Mouse (Mus musculus) midbrain, embryonic 14.5 days (tissue): ENCODE measurements at regions not wholly inside any gene's neighbourhood (a gene's known extent, or its start where the extent isn't known, plus 50 kb on each side); places are given as distances from the start of the nearest gene placed in this dataset.

Source experiments
- ATAC-seq: fragments of 200-750 bp; cut with Nextera tagmentation; 2 replicates; pipeline ENCODE4 v1.8.0; 2017; ENCODE audit warnings: moderate number of reproducible peaks, moderate library complexity; ENCODE audit not compliant: low FRiP score, low TSS enrichment
- DNase-seq: peaks from one replicate; pipeline ENCODE4 v3.0.0-alpha.2; 2015
- H3K27ac ChIP-seq: fragments of 300-500 bp; sonication (generic); replicated peaks from 2 replicates; pipeline ENCODE4 v1.5.1; 2014; ENCODE audit warnings: mild to moderate bottlenecking, low read depth, low read length, moderate library complexity
- H3K27me3 ChIP-seq: fragments of 300-500 bp; sonication (generic); 2 replicates; pipeline ENCODE4 v1.6.1; 2014; ENCODE audit warnings: low read length, control low read depth, mixed read lengths; ENCODE audit not compliant: control insufficient read depth, insufficient read depth
- H3K36me3 ChIP-seq: fragments of 300-500 bp; sonication (generic); 2 replicates; pipeline ENCODE4 v1.6.1; 2014; ENCODE audit warnings: low read length, control low read depth; ENCODE audit not compliant: control insufficient read depth, insufficient read depth
- H3K4me1 ChIP-seq: fragments of 300-500 bp; sonication (generic); 2 replicates; pipeline ENCODE4 v1.6.1; 2014; ENCODE audit warnings: mild to moderate bottlenecking, antibody characterized with exemption, low read length, control low read depth; ENCODE audit not compliant: control insufficient read depth, insufficient read depth
- H3K4me2 ChIP-seq: fragments of 300-500 bp; sonication (generic); 2 replicates; pipeline ENCODE4 v1.6.1; 2014; ENCODE audit warnings: mild to moderate bottlenecking, low read length, moderate library complexity
- H3K4me3 ChIP-seq: fragments of 300-500 bp; sonication (generic); replicated peaks from 2 replicates; pipeline ENCODE4 v1.5.1; 2014; ENCODE audit warnings: low read depth, low read length
- H3K9ac ChIP-seq: fragments of 300-500 bp; sonication (generic); replicated peaks from 2 replicates; pipeline ENCODE4 v1.6.1; 2014; ENCODE audit warnings: mild to moderate bottlenecking, low read length, moderate library complexity
- H3K9me3 ChIP-seq: fragments of 300-500 bp; sonication (generic); 2 replicates; pipeline ENCODE4 v1.6.1; 2016; ENCODE audit warnings: low read length, control low read depth, mixed read lengths; ENCODE audit not compliant: control insufficient read depth
- WGBS: fragments of 180-500 bp; shearing (Covaris S2); extraction: QIAGEN DNeasy Blood & Tissue Kit; methylation state at CpG from one replicate; pipeline ENCODE4 v1.1.7; 2014; 5-methylcytosine and 5-hydroxymethylcytosine counted together

GRCm38 (mm10) chr9:86160316-86160715, 304.4 kb downstream of the Ube2cbp start:
- ATAC-seq (no peak), DNase-seq (no peak)
- 91% methylated on average over 1 of the region's 1 CpGs for WGBS
- no peaks in the 10 kb centered on the region for H3K27me3 ChIP-seq
- H3K36me3 ChIP-seq, result no peaks in the 10 kb centered on the region
- H3K4me1 ChIP-seq, result no peaks in the 10 kb centered on the region
- H3K4me3 ChIP-seq, result no peak overlapping the region
- H3K27ac ChIP-seq, result no peak overlapping the region
- H3K9me3 ChIP-seq, result no peaks in the 10 kb centered on the region
- no peak overlapping the region for H3K9ac ChIP-seq
- no peak overlapping the region for H3K4me2 ChIP-seq

GRCm38 (mm10) chr9:86166362-86167067, 298.2 kb downstream of the Ube2cbp start:
- DNase-seq (no peak), ATAC-seq (no peak)
- H3K9ac ChIP-seq, result no peak overlapping the region
- H3K27ac ChIP-seq, result no peak overlapping the region
- no peaks in the 10 kb centered on the region for H3K4me1 ChIP-seq
- H3K4me3 ChIP-seq, result no peak overlapping the region
- 50% methylated on average over 3 of the region's 3 CpGs for WGBS
- H3K36me3 ChIP-seq, result no peaks in the 10 kb centered on the region
- no peaks in the 10 kb centered on the region for H3K27me3 ChIP-seq
- H3K4me2 ChIP-seq, result no peak overlapping the region
- H3K9me3 ChIP-seq, result no peaks in the 10 kb centered on the region

GRCm38 (mm10) chr9:86170756-86171155, 294.0 kb downstream of the Ube2cbp start:
- Histone ChIP-seq H3K27ac (no peak overlapping the region), H3K27me3 (no peaks in the 10 kb centered on the region), H3K4me1 (no peaks in the 10 kb centered on the region), H3K4me2 (no peak overlapping the region), H3K9ac (no peak overlapping the region), H3K4me3 (no peak overlapping the region), H3K9me3 (no peaks in the 10 kb centered on the region), H3K36me3 (no peaks in the 10 kb centered on the region)
- ATAC-seq (no peak), DNase-seq (no peak)
- 85% methylated on average over 2 of the region's 2 CpGs for WGBS

- no peaks in the 10 kb centered on the region for H3K27me3 ChIP-seq
- ATAC-seq, result peak; percentile 62
- H3K36me3 ChIP-seq, result no peaks in the 10 kb centered on the region
- DNase-seq, result peak; percentile 59
- no peak overlapping the region for H3K27ac ChIP-seq
- no peaks in the 10 kb centered on the region for H3K9me3 ChIP-seq
- H3K9ac ChIP-seq, result no peak overlapping the region
- peaks cover 11% of the 10 kb centered on the region for H3K4me1 ChIP-seq
- WGBS, result 12% methylated on average over 11 of the region's 11 CpGs
- H3K4me2 ChIP-seq, result peak overlapping the region; percentile 6; the same call in 1 of the 2 replicates
- no peak overlapping the region for H3K4me3 ChIP-seq
Measured at GRCm38 (mm10) chr9:86186751-86187747, 277.7 kb downstream of the Ube2cbp start.

- Histone ChIP-seq H3K9me3 (no peaks in the 10 kb centered on the region), H3K27me3 (no peaks in the 10 kb centered on the region), H3K36me3 (no peaks in the 10 kb centered on the region), H3K4me3 (no peak overlapping the region), H3K9ac (no peak overlapping the region), H3K4me2 (no peak overlapping the region), H3K4me1 (peaks cover 11% of the 10 kb centered on the region), H3K27ac (no peak overlapping the region)
- 1% methylated on average over 2 of the region's 2 CpGs for WGBS
- ATAC-seq (no peak; the same call in 1 of the 2 replicates), DNase-seq (peak; percentile 19)
Measured at GRCm38 (mm10) chr9:86188873-86189272, 275.9 kb downstream of the Ube2cbp start.

GRCm38 (mm10) chr9:86205041-86205440, 259.7 kb downstream of the Ube2cbp start:
- ATAC-seq (no peak), DNase-seq (no peak)
- H3K4me1 ChIP-seq, result no peaks in the 10 kb centered on the region
- no peak overlapping the region for H3K9ac ChIP-seq
- H3K4me2 ChIP-seq, result no peak overlapping the region
- no peak overlapping the region for H3K4me3 ChIP-seq
- no peak overlapping the region for H3K27ac ChIP-seq
- no peaks in the 10 kb centered on the region for H3K9me3 ChIP-seq
- no peaks in the 10 kb centered on the region for H3K36me3 ChIP-seq
- H3K27me3 ChIP-seq, result no peaks in the 10 kb centered on the region
- 74% methylated on average over 3 of the region's 3 CpGs for WGBS

- WGBS, result 88% methylated on average over 5 of the region's 5 CpGs
- H3K9ac ChIP-seq, result no peak overlapping the region
- no peak for ATAC-seq
- no peak overlapping the region for H3K4me3 ChIP-seq
- DNase-seq, result no peak
- no peak overlapping the region for H3K27ac ChIP-seq
- no peaks in the 10 kb centered on the region for H3K9me3 ChIP-seq
- H3K27me3 ChIP-seq, result no peaks in the 10 kb centered on the region
- no peak overlapping the region for H3K4me2 ChIP-seq
- no peaks in the 10 kb centered on the region for H3K36me3 ChIP-seq
- no peaks in the 10 kb centered on the region for H3K4me1 ChIP-seq
Measured at GRCm38 (mm10) chr9:86208334-86208925, 256.3 kb downstream of the Ube2cbp start.

GRCm38 (mm10) chr9:86211267-86211666, 253.5 kb downstream of the Ube2cbp start:
- Histone ChIP-seq H3K4me2 (no peak overlapping the region), H3K9ac (no peak overlapping the region), H3K4me3 (no peak overlapping the region), H3K4me1 (no peaks in the 10 kb centered on the region), H3K27me3 (no peaks in the 10 kb centered on the region), H3K27ac (no peak overlapping the region), H3K36me3 (no peaks in the 10 kb centered on the region), H3K9me3 (no peaks in the 10 kb centered on the region)
- 94% methylated on average over 3 of the region's 3 CpGs for WGBS
- DNase-seq, result no peak
- ATAC-seq, result no peak
